Mouse (Mus musculus) limb, embryonic 10.5 days (tissue): ENCODE measurements around the gene Slc35f5. TPM values are rescaled to one million over a fixed set of nuclear protein-coding genes. Genes with fewer than 3 reads are reported as not detected.
A peak's percentile ranks its signal among the peaks of the same experiment; 100 is the strongest.
"Not testable (repeated sequence)": the region's sequence is repeated elsewhere in the genome, so short reads cannot be mapped to it uniquely, and the experiment has no call there.

Experiments
- DNase-seq: peaks from one replicate; pipeline ENCODE4 v3.0.0-alpha.2; 2017; ENCODE audit warnings: low spot score
- H3K27ac ChIP-seq: fragments of 300-500 bp; sonication (generic); 2 replicates; pipeline ENCODE4 v1.5.1; 2016; ENCODE audit warnings: mild to moderate bottlenecking
- H3K27me3 ChIP-seq: fragments of 300-500 bp; sonication (generic); 2 replicates; pipeline ENCODE4 v1.6.1; 2016; ENCODE audit warnings: low read depth, mild to moderate bottlenecking; ENCODE audit not compliant: poor library complexity, severe bottlenecking
- H3K36me3 ChIP-seq: fragments of 300-500 bp; sonication (generic); 2 replicates; pipeline ENCODE4 v1.6.1; 2016; ENCODE audit warnings: mild to moderate bottlenecking, moderate library complexity
- H3K4me1 ChIP-seq: fragments of 300-500 bp; sonication (generic); 2 replicates; pipeline ENCODE4 v1.6.1; 2016
- H3K4me3 ChIP-seq: fragments of 300-500 bp; sonication (generic); 2 replicates; pipeline ENCODE4 v1.5.1; 2016; ENCODE audit warnings: mild to moderate bottlenecking, moderate library complexity
- H3K9me3 ChIP-seq: fragments of 300-500 bp; sonication (generic); replicated peaks from 2 replicates; pipeline ENCODE4 v1.6.1; 2016; ENCODE audit warnings: mild to moderate bottlenecking
- WGBS: fragments of 180-500 bp; shearing (Covaris S2); methylation state at CpG from one replicate; pipeline ENCODE4 v1.1.7; 2016; 5-methylcytosine and 5-hydroxymethylcytosine counted together
- polyA plus RNA-seq: library from polyadenylated mRNA; unstranded; fragments of >200 nt; fragmentation: Nextera tagmentation; extraction: Ambion mirVana; gene quantifications from 2 replicates; pipeline ENCODE4 v1.2.1, GENCODE M21; 2016

Slc35f5 gene
- polyA plus RNA-seq = 18.2 and 25.3 TPM in 2 replicates

- H3K27me3 ChIP-seq = no peaks in the 10 kb centered on the region
- H3K9me3 ChIP-seq = no peaks in the 10 kb centered on the region
- peak within 1 kb of the TSS; percentile 91 for H3K27ac ChIP-seq
- WGBS = under 1% methylated on average over 61 of the region's 61 CpGs
- H3K4me1 ChIP-seq = peaks cover 11% of the 10 kb centered on the region
- no peaks in the 10 kb centered on the region for H3K36me3 ChIP-seq
- DNase-seq = peak; percentile 97
- H3K4me3 ChIP-seq = peak within 1 kb of the TSS; percentile 89
These were observed at the start of gene Slc35f5 for GRCm38 (mm10) chr1:125560259-125561192. TSS of gene Slc35f5 (plus strand) at chr1:125560595.

- H3K4me3 ChIP-seq = no peak overlapping the region
- no peaks in the 10 kb centered on the region for H3K36me3 ChIP-seq
- no peaks in the 10 kb centered on the region for H3K9me3 ChIP-seq
- no peaks in the 10 kb centered on the region for H3K4me1 ChIP-seq
- no peak overlapping the region for H3K27ac ChIP-seq
- WGBS = 90% methylated on average over 5 of the region's 5 CpGs
- no peak for DNase-seq
- H3K27me3 ChIP-seq = no peaks in the 10 kb centered on the region
These were observed 45.7 kb upstream of the Slc35f5 start for GRCm38 (mm10) chr1:125514706-125515105.

- WGBS = 77% methylated on average over 7 of the region's 7 CpGs
- no peak for DNase-seq
- no peak overlapping the region for H3K27ac ChIP-seq
These were observed 43.3 kb upstream of the Slc35f5 start for GRCm38 (mm10) chr1:125516910-125517659.

GRCm38 (mm10) chr1:125519107-125519611, 41.2 kb upstream of the Slc35f5 start:
- no peak for DNase-seq
- no peaks in the 10 kb centered on the region for H3K4me1 ChIP-seq
- 58% methylated on average over 5 of the region's 5 CpGs for WGBS
- H3K27ac ChIP-seq = no peak overlapping the region
- H3K27me3 ChIP-seq = no peaks in the 10 kb centered on the region
- H3K4me3 ChIP-seq = no peak overlapping the region
- no peaks in the 10 kb centered on the region for H3K36me3 ChIP-seq
- H3K9me3 ChIP-seq = no peaks in the 10 kb centered on the region

More at GRCm38 (mm10) chr1:125516910-125517659, 43.3 kb upstream of the Slc35f5 start:
- Histone ChIP-seq H3K27me3 (no peaks in the 10 kb centered on the region), H3K4me1 (no peaks in the 10 kb centered on the region), H3K9me3 (no peaks in the 10 kb centered on the region), H3K4me3 (no peak overlapping the region), H3K36me3 (no peaks in the 10 kb centered on the region)

GRCm38 (mm10) chr1:125525965-125526665, 34.3 kb upstream of the Slc35f5 start:
- Histone ChIP-seq H3K4me3 (no peak overlapping the region), H3K27me3 (no peaks in the 10 kb centered on the region), H3K27ac (no peak overlapping the region; the same call in 1 of the 2 replicates), H3K36me3 (no peaks in the 10 kb centered on the region), H3K4me1 (peaks cover 9% of the 10 kb centered on the region), H3K9me3 (no peaks in the 10 kb centered on the region)
- WGBS = 62% methylated on average over 7 of the region's 7 CpGs
- DNase-seq = no peak

- Histone ChIP-seq H3K27ac (no peak overlapping the region; the same call in 1 of the 2 replicates), H3K9me3 (no peaks in the 10 kb centered on the region), H3K4me3 (no peak overlapping the region), H3K36me3 (no peaks in the 10 kb centered on the region), H3K4me1 (peaks cover 9% of the 10 kb centered on the region), H3K27me3 (no peaks in the 10 kb centered on the region)
- WGBS = 87% methylated on average over 1 of the region's 1 CpGs
- DNase-seq = no peak
These were observed 33.8 kb upstream of the Slc35f5 start for GRCm38 (mm10) chr1:125526666-125527004.

GRCm38 (mm10) chr1:125527364-125527763, 33.0 kb upstream of the Slc35f5 start:
- no peak for DNase-seq
- WGBS = 80% methylated on average over 3 of the region's 3 CpGs
- H3K27ac ChIP-seq = no peak overlapping the region
- no peaks in the 10 kb centered on the region for H3K27me3 ChIP-seq
- peaks cover 9% of the 10 kb centered on the region for H3K4me1 ChIP-seq
- H3K4me3 ChIP-seq = no peak overlapping the region
- H3K36me3 ChIP-seq = no peaks in the 10 kb centered on the region
- H3K9me3 ChIP-seq = no peaks in the 10 kb centered on the region

GRCm38 (mm10) chr1:125533180-125533912, 27.0 kb upstream of the Slc35f5 start:
- not testable (repeated sequence) for H3K27ac ChIP-seq, DNase-seq

GRCm38 (mm10) chr1:125537131-125537530, 23.3 kb upstream of the Slc35f5 start:
- 92% methylated on average over 2 of the region's 2 CpGs for WGBS
- H3K4me1 ChIP-seq = no peaks in the 10 kb centered on the region
- no peaks in the 10 kb centered on the region for H3K9me3 ChIP-seq
- H3K4me3 ChIP-seq = no peak overlapping the region
- no peaks in the 10 kb centered on the region for H3K36me3 ChIP-seq
- DNase-seq = no peak
- H3K27ac ChIP-seq = no peak overlapping the region
- H3K27me3 ChIP-seq = no peaks in the 10 kb centered on the region

More at GRCm38 (mm10) chr1:125533180-125533912, 27.0 kb upstream of the Slc35f5 start:
- not testable (repeated sequence) for H3K9me3 ChIP-seq, H3K36me3 ChIP-seq, H3K4me1 ChIP-seq, H3K4me3 ChIP-seq, H3K27me3 ChIP-seq
- WGBS = 83% methylated on average over 10 of the region's 10 CpGs

GRCm38 (mm10) chr1:125537776-125538175, 22.6 kb upstream of the Slc35f5 start:
- 91% methylated on average over 8 of the region's 8 CpGs for WGBS
- no peaks in the 10 kb centered on the region for H3K27me3 ChIP-seq
- no peak for DNase-seq
- no peaks in the 10 kb centered on the region for H3K9me3 ChIP-seq
- H3K27ac ChIP-seq = no peak overlapping the region
- no peaks in the 10 kb centered on the region for H3K4me1 ChIP-seq
- no peaks in the 10 kb centered on the region for H3K36me3 ChIP-seq
- no peak overlapping the region for H3K4me3 ChIP-seq

- H3K27me3 ChIP-seq = no peaks in the 10 kb centered on the region
- no peaks in the 10 kb centered on the region for H3K4me1 ChIP-seq
- 74% methylated on average over 2 of the region's 2 CpGs for WGBS
- DNase-seq = no peak
- no peaks in the 10 kb centered on the region for H3K36me3 ChIP-seq
- H3K4me3 ChIP-seq = no peak overlapping the region
- H3K27ac ChIP-seq = no peak overlapping the region
- no peaks in the 10 kb centered on the region for H3K9me3 ChIP-seq
These were observed 21.1 kb upstream of the Slc35f5 start for GRCm38 (mm10) chr1:125539312-125539711.
